Mouse (Mus musculus): ENCODE measurements around the gene Spns3. TPM values are rescaled to one million over a fixed set of nuclear protein-coding genes. Genes with fewer than 3 reads are reported as not detected.
A peak's percentile ranks its signal among the peaks of the same experiment; 100 is the strongest.

Gene Spns3
- polyA plus RNA-seq, 1 experiment from 2014 or later = 0.75 TPM

- Histone ChIP-seq H3K9me3 (ENCODE audit: control insufficient read depth, low read length) (no peaks in the 10 kb centered on the region), H3K36me3 (ENCODE audit: control insufficient read depth, insufficient read depth, low read length) (no peaks in the 10 kb centered on the region), H3K9ac (ENCODE audit: low read length) (no peak overlapping the region), H3K4me1 (replicated peaks; ENCODE audit: control insufficient read depth, insufficient read depth) (no peaks in the 10 kb centered on the region), H3K27ac (replicated peaks) (no peak overlapping the region), H3K4me3 (ENCODE audit: low read depth, low read length) (no peak overlapping the region), H3K4me2 (replicated peaks; ENCODE audit: low read depth) (no peak overlapping the region), H3K27me3 (ENCODE audit: control insufficient read depth, insufficient read depth, low read length) (no peaks in the 10 kb centered on the region)
- ATAC-seq (ENCODE audit: low FRiP score, low TSS enrichment) (no peak), DNase-seq (ENCODE audit: low spot score) (no peak)
- 74% methylated on average over 2 of the region's 2 CpGs for WGBS
- TF ChIP-seq CTCF (IDR thresholded peaks at IDR 0.05; ENCODE audit: low read depth) = no peak
- TF ChIP-seq EP300 (optimal IDR thresholded peaks at IDR 0.05) = no peak
These were observed 32.8 kb upstream of the Spns3 start for GRCm38 (mm10) chr11:72583092-72583491.

DNA sequence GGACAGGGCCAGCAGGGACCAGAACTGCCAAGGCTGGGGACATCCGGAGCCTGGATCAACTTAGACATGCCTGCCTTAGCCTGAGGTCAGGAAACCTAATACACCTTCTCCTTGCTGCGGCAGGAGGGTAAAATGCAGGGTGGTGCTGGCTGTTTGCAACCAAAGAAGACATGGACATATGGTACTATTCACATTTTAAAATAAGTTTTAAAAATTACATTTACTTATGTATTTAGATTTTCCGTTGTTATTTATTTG, 32.1 kb upstream of the Spns3 start:
- DNase-seq (ENCODE audit: low spot score) = no peak
- no peaks in the 10 kb centered on the region for H3K36me3 ChIP-seq (ENCODE audit: control insufficient read depth, insufficient read depth, low read length)
- H3K4me2 ChIP-seq (replicated peaks; ENCODE audit: low read depth) = no peak overlapping the region
- H3K4me3 ChIP-seq (ENCODE audit: low read depth, low read length) = no peak overlapping the region
- no peak for ATAC-seq (ENCODE audit: low FRiP score, low TSS enrichment)
- H3K9ac ChIP-seq (ENCODE audit: low read length) = no peak overlapping the region
- no peaks in the 10 kb centered on the region for H3K27me3 ChIP-seq (ENCODE audit: control insufficient read depth, insufficient read depth, low read length)
- WGBS = 80% methylated on average over 3 of the region's 3 CpGs
- no peaks in the 10 kb centered on the region for H3K9me3 ChIP-seq (ENCODE audit: control insufficient read depth, low read length)
- no peak for TF ChIP-seq CTCF (IDR thresholded peaks at IDR 0.05; ENCODE audit: low read depth)
- no peak for TF ChIP-seq EP300 (optimal IDR thresholded peaks at IDR 0.05)
- no peaks in the 10 kb centered on the region for H3K4me1 ChIP-seq (replicated peaks; ENCODE audit: control insufficient read depth, insufficient read depth)
- no peak overlapping the region for H3K27ac ChIP-seq (replicated peaks)

GRCm38 (mm10) chr11:72581609-72582447, 31.5 kb upstream of the Spns3 start:
- no peaks in the 10 kb centered on the region for H3K36me3 ChIP-seq (ENCODE audit: control insufficient read depth, insufficient read depth, low read length)
- no peak for TF ChIP-seq CTCF (IDR thresholded peaks at IDR 0.05; ENCODE audit: low read depth)
- TF ChIP-seq EP300 (optimal IDR thresholded peaks at IDR 0.05) = no peak
- peak; percentile 60; the same call in 1 of the 2 replicates for ATAC-seq (ENCODE audit: low FRiP score, low TSS enrichment)
- no peaks in the 10 kb centered on the region for H3K9me3 ChIP-seq (ENCODE audit: control insufficient read depth, low read length)
- H3K4me3 ChIP-seq (ENCODE audit: low read depth, low read length) = no peak overlapping the region
- H3K4me1 ChIP-seq (replicated peaks; ENCODE audit: control insufficient read depth, insufficient read depth) = no peaks in the 10 kb centered on the region
- no peak overlapping the region for H3K4me2 ChIP-seq (replicated peaks; ENCODE audit: low read depth)
- no peak overlapping the region for H3K27ac ChIP-seq (replicated peaks)
- no peak overlapping the region for H3K9ac ChIP-seq (ENCODE audit: low read length)
- H3K27me3 ChIP-seq (ENCODE audit: control insufficient read depth, insufficient read depth, low read length) = no peaks in the 10 kb centered on the region
- peak; percentile 44 for DNase-seq (ENCODE audit: low spot score)
- 74% methylated on average over 8 of the region's 8 CpGs for WGBS

- no peaks in the 10 kb centered on the region for H3K27me3 ChIP-seq (ENCODE audit: control insufficient read depth, insufficient read depth, low read length)
- no peak for DNase-seq (ENCODE audit: low spot score)
- no peak overlapping the region; the same call in 1 of the 2 replicates for H3K27ac ChIP-seq (replicated peaks)
- WGBS = 68% methylated on average over 4 of the region's 4 CpGs
- H3K4me2 ChIP-seq (replicated peaks; ENCODE audit: low read depth) = 0 out of 2 replicates have a peak overlapping the region, but pooled peaks have one; percentile 3
- no peak overlapping the region for H3K9ac ChIP-seq (ENCODE audit: low read length)
- no peaks in the 10 kb centered on the region for H3K9me3 ChIP-seq (ENCODE audit: control insufficient read depth, low read length)
- no peak overlapping the region for H3K4me3 ChIP-seq (ENCODE audit: low read depth, low read length)
- TF ChIP-seq EP300 (optimal IDR thresholded peaks at IDR 0.05) = no peak
- TF ChIP-seq CTCF (IDR thresholded peaks at IDR 0.05; ENCODE audit: low read depth) = no peak
- peak; percentile 25; the same call in 1 of the 2 replicates for ATAC-seq (ENCODE audit: low FRiP score, low TSS enrichment)
- H3K36me3 ChIP-seq (ENCODE audit: control insufficient read depth, insufficient read depth, low read length) = no peaks in the 10 kb centered on the region
- H3K4me1 ChIP-seq (replicated peaks; ENCODE audit: control insufficient read depth, insufficient read depth) = 0 out of 2 replicates have a peak, but pooled peaks cover 2% of the 10 kb centered on the region
These were observed 28.2 kb upstream of the Spns3 start for GRCm38 (mm10) chr11:72578471-72578870.

DNA sequence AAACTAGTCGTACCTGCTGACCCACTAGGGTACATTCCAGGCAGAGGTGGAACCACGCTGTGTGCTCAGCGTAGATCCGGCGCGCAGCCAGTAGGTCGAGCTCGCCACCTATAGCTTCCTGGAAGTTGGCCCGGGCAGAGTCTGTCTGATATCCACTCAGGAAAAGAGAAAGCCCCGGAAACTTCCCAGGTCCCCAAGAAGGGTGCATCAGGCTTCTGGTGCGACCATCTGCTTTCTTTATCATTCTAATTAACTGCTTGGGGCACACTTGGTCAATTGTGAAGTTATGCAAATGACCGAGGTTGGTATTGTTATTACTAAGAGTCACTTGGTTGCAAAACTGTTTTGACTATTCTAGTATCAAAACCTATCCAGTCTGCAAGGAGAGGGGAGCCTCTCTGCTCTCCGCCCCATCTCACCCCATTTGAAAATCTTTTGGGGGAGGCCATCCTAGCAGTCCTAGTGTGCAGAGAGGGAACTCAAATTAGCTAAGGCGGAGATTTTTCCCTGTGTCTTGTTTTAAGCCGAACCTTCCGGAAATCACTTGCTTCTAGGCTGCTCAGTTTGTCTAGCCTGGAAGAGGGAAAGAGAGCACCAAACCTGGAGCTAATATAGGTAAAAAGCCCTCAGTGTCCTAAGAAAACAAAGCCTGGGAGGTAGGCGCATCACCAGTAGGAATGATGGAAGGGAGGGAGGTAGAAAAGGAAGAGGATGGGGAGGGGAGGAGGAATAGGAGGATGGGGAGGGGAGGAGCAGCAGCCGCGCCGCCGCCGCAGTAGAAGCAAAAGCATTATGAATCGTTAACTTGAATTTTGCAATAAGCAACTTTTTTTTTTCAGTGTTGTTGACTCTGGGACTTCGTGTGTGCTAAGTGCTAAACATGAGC, 26.4 kb upstream of the Spns3 start:
- Histone ChIP-seq H3K9ac (ENCODE audit: low read length) (peak overlapping the region; percentile 18; the same call in 1 of the 2 replicates), H3K4me2 (replicated peaks; ENCODE audit: low read depth) (peak overlapping the region; percentile 62), H3K27ac (replicated peaks) (no peak overlapping the region; the same call in 1 of the 2 replicates), H3K36me3 (ENCODE audit: control insufficient read depth, insufficient read depth, low read length) (no peaks in the 10 kb centered on the region), H3K4me1 (replicated peaks; ENCODE audit: control insufficient read depth, insufficient read depth) (0 out of 2 replicates have a peak, but pooled peaks cover 2% of the 10 kb centered on the region), H3K27me3 (ENCODE audit: control insufficient read depth, insufficient read depth, low read length) (no peaks in the 10 kb centered on the region), H3K9me3 (ENCODE audit: control insufficient read depth, low read length) (no peaks in the 10 kb centered on the region), H3K4me3 (ENCODE audit: low read depth, low read length) (peak overlapping the region; percentile 38)
- DNase-seq (ENCODE audit: low spot score) (peak; percentile 68), ATAC-seq (ENCODE audit: low FRiP score, low TSS enrichment) (peak; percentile 58)
- WGBS = 5% methylated on average over 24 of the region's 24 CpGs
- TF ChIP-seq CTCF (IDR thresholded peaks at IDR 0.05; ENCODE audit: low read depth) (peak; percentile 59), EP300 (optimal IDR thresholded peaks at IDR 0.05) (no peak)
